Mouse (Mus musculus) forebrain, embryonic 14.5 days (tissue): Measurements from ENCODE around the gene Ammecr1. TPM values are rescaled to one million over a fixed set of nuclear protein-coding genes. Genes with fewer than 3 reads are reported as not detected.

Source experiments
- ATAC-seq: fragments of 200-750 bp; cut with Nextera tagmentation; 2 replicates; pipeline ENCODE4 v1.8.0; 2017; ENCODE audit warnings: mild to moderate bottlenecking, moderate library complexity
- DNase-seq: peaks from one replicate; pipeline ENCODE4 v3.0.0-alpha.2; 2015; ENCODE audit warnings: low spot score
- H3K27ac ChIP-seq: fragments of 300-500 bp; sonication (generic); 2 replicates; pipeline ENCODE4 v1.5.1; 2014; ENCODE audit warnings: low read depth, mild to moderate bottlenecking, control low read depth, low read length, moderate library complexity
- H3K27me3 ChIP-seq: fragments of 300-500 bp; sonication (generic); replicated peaks from 2 replicates; pipeline ENCODE4 v1.6.1; 2014; ENCODE audit warnings: low read length, control low read depth, mixed read lengths; ENCODE audit not compliant: control insufficient read depth, insufficient read depth
- H3K36me3 ChIP-seq: fragments of 300-500 bp; sonication (generic); 2 replicates; pipeline ENCODE4 v1.6.1; 2014; ENCODE audit warnings: low read length, control low read depth; ENCODE audit not compliant: control insufficient read depth, insufficient read depth
- H3K4me1 ChIP-seq: fragments of 300-500 bp; sonication (generic); 2 replicates; pipeline ENCODE4 v1.6.1; 2014; ENCODE audit warnings: antibody characterized with exemption, low read length, control low read depth; ENCODE audit not compliant: control insufficient read depth, insufficient read depth
- H3K4me2 ChIP-seq: fragments of 300-500 bp; sonication (generic); 2 replicates; pipeline ENCODE4 v1.6.1; 2014; ENCODE audit warnings: mild to moderate bottlenecking, control low read depth, low read length
- H3K4me3 ChIP-seq: fragments of 300-500 bp; sonication (generic); 2 replicates; pipeline ENCODE4 v1.5.1; 2014; ENCODE audit warnings: low read depth, low read length, control low read depth
- H3K9ac ChIP-seq: fragments of 300-500 bp; sonication (generic); 2 replicates; pipeline ENCODE4 v1.6.1; 2014; ENCODE audit warnings: mild to moderate bottlenecking, low read length, control low read depth, moderate library complexity
- H3K9me3 ChIP-seq: fragments of 300-500 bp; sonication (generic); replicated peaks from 2 replicates; pipeline ENCODE4 v1.6.1; 2016; ENCODE audit warnings: low read length, control low read depth, mixed read lengths; ENCODE audit not compliant: control insufficient read depth
- WGBS: fragments of 180-500 bp; shearing (Covaris S2); extraction: QIAGEN DNeasy Blood & Tissue Kit; methylation state at CpG from one replicate; pipeline ENCODE4 v1.1.7; 2014; 5-methylcytosine and 5-hydroxymethylcytosine counted together
- polyA plus RNA-seq: library from polyadenylated mRNA; unstranded; fragments of >200 nt; fragmentation: Nextera tagmentation; extraction: Ambion mirVana; gene quantifications from 2 replicates; pipeline ENCODE4 v1.2.1, GENCODE M21; 2014

The Ammecr1 gene
- polyA plus RNA-seq, 1 experiment from 2014 or later = 4.0 TPM

- Histone ChIP-seq H3K9me3 (no peaks in the 10 kb centered on the region), H3K27me3 (no peaks in the 10 kb centered on the region), H3K9ac (no peak overlapping the region), H3K27ac (no peak overlapping the region), H3K4me2 (no peak overlapping the region), H3K4me1 (no peaks in the 10 kb centered on the region), H3K36me3 (no peaks in the 10 kb centered on the region), H3K4me3 (no peak overlapping the region)
- ATAC-seq (no peak), DNase-seq (no peak)
- 94% methylated on average over 2 of the region's 2 CpGs for WGBS
Observed at GRCm38 (mm10) chrX:142829267-142829666, 137.3 kb downstream of the Ammecr1 start.

- Histone ChIP-seq H3K4me3 (no peak overlapping the region), H3K4me1 (no peaks in the 10 kb centered on the region), H3K27me3 (no peaks in the 10 kb centered on the region), H3K9me3 (no peaks in the 10 kb centered on the region), H3K4me2 (no peak overlapping the region), H3K9ac (no peak overlapping the region), H3K27ac (no peak overlapping the region), H3K36me3 (no peaks in the 10 kb centered on the region)
- WGBS = 72% methylated on average over 13 of the region's 13 CpGs
- DNase-seq (no peak), ATAC-seq (no peak)
Observed at GRCm38 (mm10) chrX:142828184-142828908, 138.2 kb downstream of the Ammecr1 start.

GRCm38 (mm10) chrX:142827644-142828043 lies 138.9 kb downstream of the Ammecr1 start:
- DNase-seq (no peak), ATAC-seq (no peak)
- Histone ChIP-seq H3K9ac (no peak overlapping the region), H3K9me3 (no peaks in the 10 kb centered on the region), H3K4me1 (no peaks in the 10 kb centered on the region), H3K36me3 (no peaks in the 10 kb centered on the region), H3K4me2 (no peak overlapping the region), H3K27ac (no peak overlapping the region), H3K27me3 (no peaks in the 10 kb centered on the region), H3K4me3 (no peak overlapping the region)
- WGBS = 50% methylated on average over 1 of the region's 1 CpGs

- no peaks in the 10 kb centered on the region for H3K4me1 ChIP-seq
- no peak overlapping the region for H3K4me2 ChIP-seq
- no peaks in the 10 kb centered on the region for H3K36me3 ChIP-seq
- ATAC-seq (no peak), DNase-seq (no peak)
- 86% methylated on average over 1 of the region's 1 CpGs for WGBS
- no peak overlapping the region for H3K9ac ChIP-seq
- H3K27ac ChIP-seq = no peak overlapping the region
- H3K9me3 ChIP-seq = no peaks in the 10 kb centered on the region
- H3K27me3 ChIP-seq = no peaks in the 10 kb centered on the region
- H3K4me3 ChIP-seq = no peak overlapping the region
Observed at GRCm38 (mm10) chrX:142825309-142825708, 141.2 kb downstream of the Ammecr1 start.

GRCm38 (mm10) chrX:142821846-142822245 lies 144.7 kb downstream of the Ammecr1 start:
- Histone ChIP-seq H3K4me1 (no peaks in the 10 kb centered on the region), H3K27me3 (no peaks in the 10 kb centered on the region), H3K4me3 (no peak overlapping the region), H3K9me3 (no peaks in the 10 kb centered on the region), H3K9ac (no peak overlapping the region), H3K27ac (no peak overlapping the region), H3K4me2 (no peak overlapping the region), H3K36me3 (no peaks in the 10 kb centered on the region)
- WGBS = 30% methylated on average over 3 of the region's 3 CpGs
- ATAC-seq (peak; percentile 38; the same call in 1 of the 2 replicates), DNase-seq (peak; percentile 72)

GRCm38 (mm10) chrX:142821239-142821638 lies 145.3 kb downstream of the Ammecr1 start:
- H3K27ac ChIP-seq = no peak overlapping the region
- 85% methylated on average over 6 of the region's 6 CpGs for WGBS
- no peaks in the 10 kb centered on the region for H3K36me3 ChIP-seq
- H3K4me3 ChIP-seq = no peak overlapping the region
- H3K4me1 ChIP-seq = no peaks in the 10 kb centered on the region
- H3K9ac ChIP-seq = no peak overlapping the region
- no peak for ATAC-seq
- no peaks in the 10 kb centered on the region for H3K27me3 ChIP-seq
- no peak overlapping the region for H3K4me2 ChIP-seq
- no peak for DNase-seq
- H3K9me3 ChIP-seq = no peaks in the 10 kb centered on the region

- Histone ChIP-seq H3K27me3 (no peaks in the 10 kb centered on the region), H3K4me2 (no peak overlapping the region), H3K36me3 (no peaks in the 10 kb centered on the region), H3K4me3 (no peak overlapping the region), H3K27ac (no peak overlapping the region), H3K9ac (no peak overlapping the region), H3K9me3 (no peaks in the 10 kb centered on the region), H3K4me1 (no peaks in the 10 kb centered on the region)
- 43% methylated on average over 10 of the region's 10 CpGs for WGBS
- DNase-seq (peak; percentile 47), ATAC-seq (peak; percentile 27; the same call in 1 of the 2 replicates)
Observed at GRCm38 (mm10) chrX:142818057-142818682, 148.4 kb downstream of the Ammecr1 start.

- H3K27ac ChIP-seq = no peak overlapping the region
Observed at GRCm38 (mm10) chrX:142813146-142813545, 153.4 kb downstream of the Ammecr1 start.

GRCm38 (mm10) chrX:142808411-142808810 lies 158.1 kb downstream of the Ammecr1 start:
- ATAC-seq = peak; percentile 46; the same call in 1 of the 2 replicates
- Histone ChIP-seq H3K4me3 (no peak overlapping the region), H3K9ac (no peak overlapping the region), H3K4me1 (no peaks in the 10 kb centered on the region), H3K27me3 (no peaks in the 10 kb centered on the region), H3K4me2 (no peak overlapping the region), H3K36me3 (no peaks in the 10 kb centered on the region), H3K27ac (no peak overlapping the region), H3K9me3 (no peaks in the 10 kb centered on the region)
- DNase-seq = peak; percentile 76
- 44% methylated on average over 9 of the region's 9 CpGs for WGBS

More at GRCm38 (mm10) chrX:142813146-142813545, 153.4 kb downstream of the Ammecr1 start:
- 20% methylated on average over 6 of the region's 6 CpGs for WGBS
- Histone ChIP-seq H3K4me1 (no peaks in the 10 kb centered on the region), H3K4me2 (no peak overlapping the region), H3K9me3 (no peaks in the 10 kb centered on the region), H3K4me3 (no peak overlapping the region), H3K27me3 (no peaks in the 10 kb centered on the region), H3K9ac (no peak overlapping the region), H3K36me3 (no peaks in the 10 kb centered on the region)
- ATAC-seq (peak; percentile 27; the same call in 1 of the 2 replicates), DNase-seq (peak; percentile 50)
